Mouse (Mus musculus) kidney, embryonic 15.5 days (tissue): ENCODE results near the gene Stxbp2. TPM values are rescaled to one million over a fixed set of nuclear protein-coding genes. Genes with fewer than 3 reads are reported as not detected.

Experiments
- ATAC-seq: fragments of 200-750 bp; cut with Nextera tagmentation; replicated peaks from 2 replicates; pipeline ENCODE4 v1.8.0; 2017; ENCODE audit warnings: moderate TSS enrichment; ENCODE audit not compliant: low FRiP score
- H3K27ac ChIP-seq: fragments of 300-500 bp; sonication (generic); 2 replicates; pipeline ENCODE4 v1.5.1; 2015; ENCODE audit warnings: mild to moderate bottlenecking, inconsistent platforms
- H3K27me3 ChIP-seq: fragments of 300-500 bp; sonication (generic); 2 replicates; pipeline ENCODE4 v1.6.1; 2015; ENCODE audit warnings: inconsistent platforms
- H3K36me3 ChIP-seq: fragments of 300-500 bp; sonication (generic); 2 replicates; pipeline ENCODE4 v1.6.1; 2015; ENCODE audit warnings: inconsistent platforms
- H3K4me1 ChIP-seq: fragments of 300-500 bp; sonication (generic); 2 replicates; pipeline ENCODE4 v1.6.1; 2015; ENCODE audit warnings: inconsistent platforms
- H3K4me2 ChIP-seq: fragments of 300-500 bp; sonication (generic); 2 replicates; pipeline ENCODE4 v1.6.1; 2015; ENCODE audit warnings: moderate library complexity, mild to moderate bottlenecking, inconsistent platforms
- H3K4me3 ChIP-seq: fragments of 300-500 bp; sonication (generic); replicated peaks from 2 replicates; pipeline ENCODE4 v1.5.1; 2015; ENCODE audit warnings: mild to moderate bottlenecking, inconsistent platforms
- H3K9ac ChIP-seq: fragments of 300-500 bp; sonication (generic); 2 replicates; pipeline ENCODE4 v1.6.1; 2015; ENCODE audit warnings: mild to moderate bottlenecking, inconsistent platforms
- H3K9me3 ChIP-seq: fragments of 300-500 bp; sonication (generic); replicated peaks from 2 replicates; pipeline ENCODE4 v1.6.1; 2016; ENCODE audit warnings: inconsistent platforms
- WGBS: fragments of 180-500 bp; shearing (Covaris S2); methylation state at CpG from one replicate; pipeline ENCODE4 v1.1.7; 2015; ENCODE audit warnings: mixed read lengths; 5-methylcytosine and 5-hydroxymethylcytosine counted together
- polyA plus RNA-seq: library from polyadenylated mRNA; unstranded; fragments of >200 nt; fragmentation: Nextera tagmentation; extraction: Ambion mirVana; gene quantifications from 2 replicates; pipeline ENCODE4 v1.2.1, GENCODE M21; 2015

Stxbp2 gene
- polyA plus RNA-seq, 1 experiment from 2014 or later, result 85.3 TPM

DNA sequence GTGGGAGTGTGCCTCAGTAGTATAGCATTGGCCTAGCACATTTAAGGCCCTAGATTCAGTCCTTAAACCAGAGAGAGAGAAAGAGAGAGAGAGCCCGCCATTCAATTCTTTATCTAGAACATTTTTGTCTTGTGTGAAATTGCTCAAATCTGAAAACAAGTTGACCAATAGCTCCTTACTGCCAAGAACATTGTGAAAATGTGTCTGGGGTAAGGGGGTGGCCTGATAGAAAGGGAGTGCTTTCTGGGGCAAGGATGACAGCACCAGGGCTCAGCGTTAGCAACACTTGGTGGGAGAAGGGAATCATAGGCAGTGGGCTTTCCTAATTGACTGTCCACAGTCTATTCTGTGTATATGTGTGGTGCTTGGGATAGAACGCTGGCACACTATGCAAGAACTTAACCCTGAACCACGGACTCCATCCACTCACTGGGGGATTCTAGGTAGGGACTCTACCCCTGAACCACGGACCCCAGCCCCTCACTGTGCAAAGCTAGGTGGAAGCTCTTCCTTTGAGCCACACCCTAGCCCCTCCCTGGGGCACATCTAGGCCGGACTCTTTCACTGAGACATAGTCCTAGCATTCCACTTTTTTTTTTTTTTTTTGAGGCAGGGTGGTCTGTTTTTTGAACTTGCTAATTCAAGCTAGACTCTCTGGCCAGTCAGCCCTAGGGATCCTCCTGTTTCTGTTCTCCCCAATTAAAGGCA is 16.2 kb downstream of the Stxbp2 start:
- H3K9me3 ChIP-seq, result no peaks in the 10 kb centered on the region
- H3K4me3 ChIP-seq, result no peak overlapping the region
- H3K4me2 ChIP-seq, result no peak overlapping the region
- WGBS, result 79% methylated on average over 6 of the region's 6 CpGs
- peaks cover 13% of the 10 kb centered on the region; the same call in 1 of the 2 replicates for H3K4me1 ChIP-seq
- ATAC-seq, result 0 out of 2 replicates have a peak, but pooled peaks have one; percentile 58
- H3K36me3 ChIP-seq, result no peaks in the 10 kb centered on the region
- 0 out of 2 replicates have a peak overlapping the region, but pooled peaks have one; percentile 7 for H3K27ac ChIP-seq
- H3K9ac ChIP-seq, result no peak overlapping the region
- no peaks in the 10 kb centered on the region for H3K27me3 ChIP-seq

DNA sequence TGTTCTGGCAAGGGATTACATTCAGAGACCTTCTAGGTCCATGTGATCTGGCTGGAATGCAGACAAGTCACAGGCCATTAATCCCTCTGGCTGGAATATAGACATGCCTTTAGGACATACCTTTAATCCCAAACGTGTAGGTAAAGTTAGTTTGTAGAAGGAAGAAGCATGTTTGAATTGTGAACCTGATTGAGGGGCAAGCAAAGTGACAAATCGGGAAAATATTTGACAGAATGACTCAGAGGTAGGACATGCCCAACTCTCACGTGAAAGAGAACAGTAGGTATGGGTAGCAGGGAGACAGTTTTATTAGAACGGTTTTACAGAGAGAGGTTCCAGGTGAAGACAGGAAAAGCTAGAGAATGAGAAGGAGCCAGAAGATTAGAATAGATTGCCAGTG is 16.8 kb downstream of the Stxbp2 start:
- no peak overlapping the region for H3K4me3 ChIP-seq
- ATAC-seq, result 0 out of 2 replicates have a peak, but pooled peaks have one; percentile 31
- WGBS, result 58% methylated on average over 4 of the region's 4 CpGs
- H3K27me3 ChIP-seq, result no peaks in the 10 kb centered on the region
- no peaks in the 10 kb centered on the region for H3K9me3 ChIP-seq
- 0 out of 2 replicates have a peak overlapping the region, but pooled peaks have one; percentile 7 for H3K27ac ChIP-seq
- H3K9ac ChIP-seq, result no peak overlapping the region
- H3K4me1 ChIP-seq, result peaks cover 13% of the 10 kb centered on the region; the same call in 1 of the 2 replicates
- H3K36me3 ChIP-seq, result no peaks in the 10 kb centered on the region
- no peak overlapping the region for H3K4me2 ChIP-seq

DNA sequence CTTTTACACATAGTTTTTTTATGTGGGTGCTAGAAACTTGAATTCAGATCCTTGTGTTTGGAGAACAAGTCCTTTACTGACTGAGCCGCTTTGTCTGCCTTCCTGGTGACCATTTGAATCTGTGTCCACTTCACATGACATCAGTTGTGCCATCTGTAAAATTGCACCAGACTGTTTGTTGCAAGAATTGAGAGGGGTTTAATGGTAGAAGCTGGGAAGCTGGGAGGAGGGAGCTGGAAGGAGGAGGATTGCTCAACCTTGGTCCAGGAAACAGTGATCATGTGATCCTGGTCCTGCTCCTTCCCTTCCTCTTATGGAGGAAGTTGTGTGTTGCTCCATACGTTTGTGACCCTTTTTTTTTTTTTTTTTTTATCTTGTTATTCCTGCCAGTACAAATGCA is 17.5 kb downstream of the Stxbp2 start:
- H3K9me3 ChIP-seq, result no peaks in the 10 kb centered on the region
- no peaks in the 10 kb centered on the region for H3K36me3 ChIP-seq
- ATAC-seq, result no peak
- no peak overlapping the region for H3K4me2 ChIP-seq
- no peak overlapping the region for H3K9ac ChIP-seq
- H3K4me3 ChIP-seq, result no peak overlapping the region
- H3K27ac ChIP-seq, result no peak overlapping the region
- peaks cover 13% of the 10 kb centered on the region; the same call in 1 of the 2 replicates for H3K4me1 ChIP-seq
- WGBS, result 67% methylated on average over 2 of the region's 2 CpGs
- no peaks in the 10 kb centered on the region for H3K27me3 ChIP-seq

DNA sequence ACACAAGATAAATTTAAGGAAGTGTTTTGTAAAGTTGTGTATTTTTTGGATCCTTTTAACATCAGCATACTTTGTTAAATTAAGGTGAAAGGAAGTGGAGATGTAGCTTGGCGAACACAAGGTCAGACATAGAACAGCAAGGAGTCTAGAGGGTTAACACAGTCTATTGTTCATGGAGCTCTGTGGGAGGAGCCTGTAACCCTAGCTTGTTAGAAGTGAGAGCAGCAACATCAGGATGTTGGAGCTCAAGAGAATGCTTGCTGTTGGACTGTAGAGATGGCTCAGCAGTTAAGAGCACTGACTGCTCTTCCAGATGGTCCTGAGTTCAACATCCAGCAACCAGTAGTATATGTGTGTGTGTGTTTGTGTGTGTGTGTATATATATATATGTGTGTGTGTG is 18.2 kb downstream of the Stxbp2 start:
- peak overlapping the region; percentile 10; the same call in 1 of the 2 replicates for H3K4me2 ChIP-seq
- peaks cover 13% of the 10 kb centered on the region; the same call in 1 of the 2 replicates for H3K4me1 ChIP-seq
- H3K36me3 ChIP-seq, result no peaks in the 10 kb centered on the region
- 51% methylated on average over 1 of the region's 1 CpGs for WGBS
- no peak overlapping the region for H3K27ac ChIP-seq
- peak; percentile 65 for ATAC-seq
- H3K9me3 ChIP-seq, result no peaks in the 10 kb centered on the region
- H3K9ac ChIP-seq, result no peak overlapping the region
- no peak overlapping the region for H3K4me3 ChIP-seq
- no peaks in the 10 kb centered on the region for H3K27me3 ChIP-seq

DNA sequence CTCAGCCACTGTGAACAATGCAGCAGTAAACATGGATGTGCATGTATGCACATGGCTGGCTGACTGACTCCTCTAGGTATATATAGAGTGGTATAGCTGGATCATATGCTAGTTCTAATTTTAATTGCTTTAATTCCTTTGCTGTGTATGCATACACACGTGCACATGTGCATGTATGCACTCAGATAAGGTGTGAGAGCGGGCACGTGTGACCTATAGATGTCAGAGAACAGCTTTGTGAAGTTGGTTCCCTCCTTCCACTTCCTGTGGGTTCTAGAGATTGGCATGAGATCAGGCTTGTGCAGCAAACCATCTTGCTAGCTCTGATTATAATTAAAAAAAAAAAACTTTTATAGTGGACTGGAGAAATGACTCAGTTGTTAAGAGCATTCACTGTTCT is 22.1 kb downstream of the Stxbp2 start:
- 67% methylated on average over 3 of the region's 3 CpGs for WGBS
- H3K4me3 ChIP-seq, result no peak overlapping the region
- no peaks in the 10 kb centered on the region for H3K9me3 ChIP-seq
- no peak overlapping the region for H3K9ac ChIP-seq
- peaks cover 16% of the 10 kb centered on the region for H3K4me1 ChIP-seq
- no peak for ATAC-seq
- no peak overlapping the region for H3K27ac ChIP-seq
- H3K27me3 ChIP-seq, result no peaks in the 10 kb centered on the region
- no peaks in the 10 kb centered on the region for H3K36me3 ChIP-seq
- no peak overlapping the region for H3K4me2 ChIP-seq

DNA sequence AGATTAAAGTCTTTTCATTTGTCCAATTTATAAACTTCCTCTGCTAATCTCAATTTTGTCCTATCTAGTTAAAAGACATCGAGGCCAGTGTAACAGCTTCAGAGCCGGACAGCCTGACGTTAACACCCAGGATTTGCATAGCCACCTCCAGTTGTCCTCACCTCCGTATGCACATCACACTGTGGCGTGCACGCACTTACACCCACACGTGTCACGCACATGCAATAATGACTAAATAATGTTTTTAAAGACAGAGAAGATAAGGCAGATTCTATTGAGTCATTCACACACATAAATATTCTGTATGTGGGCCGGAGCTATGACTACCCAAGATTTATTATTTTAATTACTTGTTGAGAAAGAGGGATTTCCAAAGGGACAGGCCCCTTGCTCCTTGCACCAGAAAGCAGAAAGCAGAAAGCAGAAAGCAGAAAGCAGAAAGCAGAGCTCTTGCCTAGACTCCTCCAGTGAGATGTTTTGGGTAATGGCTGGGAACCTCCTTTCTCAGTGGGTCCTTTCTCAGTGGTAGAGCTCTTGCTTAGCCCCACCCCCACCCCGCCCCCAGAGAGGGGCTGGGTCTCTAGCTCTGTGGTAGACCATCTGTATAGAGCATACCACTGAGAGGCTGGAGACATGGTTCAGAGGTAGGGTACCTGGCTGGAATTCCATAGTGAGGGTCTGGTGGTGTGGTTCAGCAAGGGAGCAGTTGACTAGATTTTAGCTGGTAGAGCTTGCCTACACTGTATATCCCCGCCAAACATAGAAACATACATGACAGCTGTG is 24.2 kb downstream of the Stxbp2 start:
- no peak overlapping the region for H3K4me2 ChIP-seq
- ATAC-seq, result no peak
- no peak overlapping the region for H3K9ac ChIP-seq
- no peak overlapping the region for H3K27ac ChIP-seq
- no peak overlapping the region for H3K4me3 ChIP-seq
- no peaks in the 10 kb centered on the region for H3K9me3 ChIP-seq
- H3K36me3 ChIP-seq, result no peaks in the 10 kb centered on the region
- 72% methylated on average over 11 of the region's 11 CpGs for WGBS
- H3K4me1 ChIP-seq, result peaks cover 9% of the 10 kb centered on the region
- no peaks in the 10 kb centered on the region for H3K27me3 ChIP-seq

DNA sequence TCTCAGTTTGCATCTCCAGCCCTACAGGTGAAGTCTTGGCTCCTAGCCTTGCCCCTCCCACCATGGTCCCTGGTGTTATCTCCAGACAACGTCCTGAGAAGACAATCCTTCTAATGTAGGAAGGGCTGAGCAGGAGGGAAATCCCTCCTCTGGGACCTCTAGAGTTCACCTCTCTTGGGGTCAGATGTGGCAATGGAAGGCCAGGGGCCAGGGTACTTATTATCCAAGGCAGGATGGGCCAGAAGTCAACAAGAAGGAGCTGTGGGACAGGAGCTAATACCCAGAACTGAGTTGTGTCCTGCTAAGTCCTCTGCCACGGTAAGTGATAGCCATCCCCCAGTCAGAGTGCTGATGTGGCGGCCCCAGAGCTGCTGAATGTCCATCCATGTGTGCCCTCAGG is 24.8 kb downstream of the Stxbp2 start, which contains the start of gene Retn:
Gene Retn (plus strand): TSS at position 245 of the 400 bp plus-strand sequence.
- Histone ChIP-seq H3K4me2 (no peak within 1 kb of the TSS), H3K27me3 (no peaks in the 10 kb centered on the region), H3K27ac (no peak within 1 kb of the TSS), H3K4me3 (no peak within 1 kb of the TSS), H3K36me3 (no peaks in the 10 kb centered on the region), H3K9ac (no peak within 1 kb of the TSS), H3K9me3 (no peaks in the 10 kb centered on the region), H3K4me1 (peaks cover 9% of the 10 kb centered on the region)
- ATAC-seq, result no peak
- 65% methylated on average over 3 of the region's 3 CpGs for WGBS

DNA sequence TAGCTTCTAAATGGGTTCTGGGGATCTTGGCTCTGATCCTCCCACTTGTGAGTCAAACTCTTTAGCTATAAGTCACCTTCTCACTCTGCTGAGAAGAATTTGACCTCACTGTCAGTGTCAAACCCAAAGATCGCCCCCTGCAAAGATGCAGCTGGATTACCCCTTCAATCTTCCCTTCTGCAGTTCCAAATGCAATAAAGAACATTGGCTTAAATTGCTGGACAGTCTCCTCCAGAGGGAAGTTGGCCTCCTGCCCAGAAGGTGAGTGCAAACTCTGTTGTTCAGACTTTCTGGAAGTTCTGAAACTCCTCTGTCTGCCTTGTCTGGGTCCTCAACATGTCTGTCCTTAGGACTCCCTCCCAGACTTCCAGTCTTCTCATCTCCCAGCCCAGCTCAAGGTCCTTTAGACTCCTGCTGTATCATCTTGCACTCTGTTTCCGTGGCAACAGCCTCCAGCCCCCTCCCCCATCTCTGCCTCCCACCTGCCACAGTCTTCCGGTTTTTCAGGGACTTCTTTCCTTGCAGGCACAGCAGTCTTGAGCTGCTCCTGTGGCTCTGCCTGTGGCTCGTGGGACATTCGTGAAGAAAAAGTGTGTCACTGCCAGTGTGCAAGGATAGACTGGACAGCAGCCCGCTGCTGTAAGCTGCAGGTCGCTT is 26.1 kb downstream of the Stxbp2 start:
- ATAC-seq, result peak; percentile 60
- WGBS, result 14% methylated on average over 7 of the region's 7 CpGs
- Histone ChIP-seq H3K9ac (no peak overlapping the region), H3K27ac (no peak overlapping the region), H3K4me3 (no peak overlapping the region), H3K4me2 (peak overlapping the region; percentile 27; the same call in 1 of the 2 replicates), H3K9me3 (no peaks in the 10 kb centered on the region), H3K27me3 (no peaks in the 10 kb centered on the region), H3K4me1 (peaks cover 9% of the 10 kb centered on the region), H3K36me3 (no peaks in the 10 kb centered on the region)

DNA sequence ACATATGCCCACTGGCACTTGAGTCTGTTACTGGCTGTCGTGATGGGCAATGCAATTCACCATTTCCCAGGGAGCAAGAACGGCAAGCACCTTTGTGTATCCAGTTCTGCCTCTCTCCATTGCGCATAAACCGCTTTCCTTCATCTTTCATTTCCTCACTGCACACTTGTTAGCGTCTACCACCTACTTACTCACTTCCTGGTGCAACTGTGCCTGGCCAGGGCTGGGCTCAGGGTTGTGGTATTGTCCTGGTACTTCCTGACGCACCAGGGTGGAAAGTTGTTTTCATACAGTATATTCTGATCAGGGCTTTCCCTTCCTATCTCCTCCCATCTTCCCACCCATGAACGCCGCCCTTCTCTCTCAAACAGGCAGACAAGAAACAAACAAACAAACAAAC is 30.1 kb downstream of the Stxbp2 start:
- Histone ChIP-seq H3K4me2 (no peak overlapping the region), H3K9me3 (no peaks in the 10 kb centered on the region), H3K36me3 (no peaks in the 10 kb centered on the region), H3K9ac (no peak overlapping the region), H3K4me1 (peaks cover 9% of the 10 kb centered on the region), H3K27ac (no peak overlapping the region), H3K4me3 (no peak overlapping the region), H3K27me3 (no peaks in the 10 kb centered on the region)
- ATAC-seq, result no peak
- 80% methylated on average over 8 of the region's 8 CpGs for WGBS

DNA sequence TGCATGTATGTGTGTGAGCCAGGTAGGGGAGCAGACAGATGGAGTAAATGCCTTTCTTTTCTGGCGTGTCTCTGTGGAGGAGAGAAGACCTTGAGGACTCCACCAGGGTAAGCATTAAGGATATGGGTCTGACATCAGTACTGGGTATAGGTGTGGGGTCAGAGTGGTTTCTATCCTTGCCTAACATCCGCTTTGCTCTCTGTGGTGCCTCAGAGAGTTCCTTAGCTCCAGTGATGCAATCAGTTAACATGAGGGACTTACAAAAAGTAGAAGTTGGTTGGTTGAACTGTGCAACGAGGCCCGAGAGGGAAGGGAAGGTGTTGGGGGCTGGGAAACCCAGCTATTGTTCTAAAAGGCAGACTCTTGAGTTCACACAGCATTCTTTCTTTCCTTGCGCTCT is 33.6 kb downstream of the Stxbp2 start:
- Histone ChIP-seq H3K4me2 (no peak overlapping the region), H3K27me3 (no peaks in the 10 kb centered on the region), H3K4me3 (no peak overlapping the region), H3K4me1 (no peaks in the 10 kb centered on the region), H3K9me3 (no peaks in the 10 kb centered on the region), H3K9ac (no peak overlapping the region), H3K36me3 (no peaks in the 10 kb centered on the region), H3K27ac (no peak overlapping the region)
- no peak for ATAC-seq
- WGBS, result 66% methylated on average over 5 of the region's 5 CpGs

DNA sequence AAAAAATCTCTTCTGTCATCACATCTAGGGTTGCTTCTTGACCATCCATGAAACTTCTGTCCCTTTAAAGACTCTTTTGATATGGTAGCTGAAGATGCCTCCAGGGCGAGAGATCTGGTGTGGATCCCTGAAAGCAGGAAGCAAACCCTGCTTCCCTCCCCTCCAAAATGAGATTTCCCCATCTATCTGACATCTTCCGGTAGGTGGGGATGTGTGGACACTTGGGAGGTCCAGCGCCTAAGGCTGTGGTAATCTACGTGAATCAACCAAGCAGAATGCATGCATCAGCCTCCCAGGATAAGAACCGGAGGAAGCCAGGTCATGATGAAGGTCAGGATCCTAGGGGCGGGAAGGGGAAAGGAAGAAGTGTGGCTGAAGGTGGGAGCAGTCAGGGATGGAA is 34.8 kb downstream of the Stxbp2 start, which contains the start of gene Mcemp1:
Gene Mcemp1 (plus strand): TSS at position 248 of the 400 bp plus-strand sequence.
- no peaks in the 10 kb centered on the region for H3K27me3 ChIP-seq
- H3K4me1 ChIP-seq, result no peaks in the 10 kb centered on the region
- no peak within 1 kb of the TSS for H3K4me2 ChIP-seq
- 62% methylated on average over 5 of the region's 6 CpGs for WGBS
- no peak for ATAC-seq
- no peak within 1 kb of the TSS for H3K4me3 ChIP-seq
- no peaks in the 10 kb centered on the region for H3K9me3 ChIP-seq
- no peaks in the 10 kb centered on the region for H3K36me3 ChIP-seq
- no peak within 1 kb of the TSS for H3K27ac ChIP-seq
- H3K9ac ChIP-seq, result no peak within 1 kb of the TSS

DNA sequence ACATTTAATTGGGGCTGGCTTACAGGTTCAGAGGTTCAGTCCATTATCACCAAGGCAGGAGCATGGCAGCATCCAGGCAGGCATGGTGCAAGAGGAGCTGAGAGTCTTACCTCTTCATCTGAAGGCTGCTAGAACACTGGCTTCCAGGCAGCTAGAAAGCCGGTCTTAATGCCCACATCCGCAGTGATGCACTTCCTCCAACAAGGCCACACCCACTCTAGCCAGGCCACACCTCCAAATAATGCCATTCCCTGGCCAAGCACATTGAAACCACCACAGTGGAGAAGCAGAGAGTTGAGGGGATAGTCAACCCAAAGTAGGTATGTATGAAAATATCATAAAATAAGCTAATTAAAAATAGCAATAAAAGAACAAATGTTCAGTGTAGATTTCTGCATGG is 39.6 kb downstream of the Stxbp2 start:
- no peaks in the 10 kb centered on the region for H3K27me3 ChIP-seq
- no peak overlapping the region for H3K27ac ChIP-seq
- peaks cover 7% of the 10 kb centered on the region; the same call in 1 of the 2 replicates for H3K4me1 ChIP-seq
- H3K4me3 ChIP-seq, result no peak overlapping the region
- H3K9ac ChIP-seq, result no peak overlapping the region
- no peak for ATAC-seq
- 71% methylated on average over 2 of the region's 2 CpGs for WGBS
- H3K4me2 ChIP-seq, result no peak overlapping the region
- H3K9me3 ChIP-seq, result no peaks in the 10 kb centered on the region
- no peaks in the 10 kb centered on the region for H3K36me3 ChIP-seq
